Mouse (Mus musculus) WW6 (cell line): ENCODE measurements around the gene Nsun4.

Source experiments
- DNase-seq: peaks from one replicate; pipeline ENCODE4 v3.0.0-alpha.2; 2013; ENCODE audit warnings: low read depth, low spot score

Nsun4 gene

GRCm38 (mm10) chr4:115984967-115985366 is 68.7 kb downstream of the Nsun4 start:
- no peak for DNase-seq

- DNase-seq, result no peak
These were observed 69.6 kb downstream of the Nsun4 start for GRCm38 (mm10) chr4:115984111-115984510.
